Mouse (Mus musculus): ENCODE results near the gene Dusp13.

Dusp13 gene

DNA sequence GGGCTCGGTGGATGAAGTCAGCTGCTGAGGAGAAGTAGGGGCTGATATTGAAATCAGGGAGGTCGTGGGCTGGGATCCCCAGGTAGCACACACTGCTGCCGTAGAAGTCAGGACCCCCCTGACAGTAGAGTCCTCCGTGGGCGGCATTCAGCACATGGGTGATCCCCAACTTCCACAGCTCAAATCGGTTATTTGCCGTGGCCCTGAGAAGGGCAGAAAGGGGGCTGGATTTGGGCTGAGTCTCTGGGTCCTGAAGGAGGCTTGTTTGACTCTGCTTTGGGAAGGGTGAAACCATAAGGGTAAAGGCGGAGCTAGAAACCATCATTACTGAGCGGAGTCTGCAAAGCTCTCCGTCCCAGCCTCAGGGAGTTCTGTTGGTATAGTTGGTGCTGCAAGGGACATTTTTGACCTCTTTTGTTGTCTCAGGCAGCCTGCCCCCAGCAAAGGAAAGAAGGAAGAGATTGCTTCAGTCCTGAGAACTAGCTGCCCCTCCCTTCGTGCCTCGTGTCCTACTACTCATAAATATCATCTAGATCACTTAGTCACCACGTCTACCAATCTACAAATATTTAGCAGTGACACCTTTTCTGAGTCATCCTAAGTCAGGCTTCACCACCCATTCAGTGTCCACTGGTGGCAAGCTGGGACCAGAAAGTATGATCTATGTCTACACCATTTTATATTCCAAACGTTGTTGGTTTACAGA, 3.4 kb downstream of the Dusp13 start:
- no peak for DNase-seq (ENCODE audit: low spot score in 2 of 2)

DNA sequence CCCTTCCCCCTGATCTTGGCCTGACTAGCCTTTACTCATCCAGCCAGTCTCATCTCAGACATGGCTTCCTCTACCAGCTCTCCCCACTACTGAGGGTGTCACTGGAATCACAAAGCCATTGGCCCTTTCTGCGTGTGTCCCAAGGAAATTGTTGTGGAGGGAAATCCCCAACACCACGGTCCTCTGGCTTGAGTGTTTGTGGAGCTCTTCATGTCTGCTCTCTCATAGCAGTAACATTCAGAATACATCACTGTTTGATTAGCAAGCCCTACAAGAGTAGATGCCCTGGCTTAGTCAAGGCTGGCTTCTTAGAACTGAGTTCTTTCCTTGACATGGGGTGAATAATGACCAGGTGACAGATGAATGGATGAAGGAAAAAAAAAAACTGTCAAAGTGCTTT, 4.1 kb downstream of the Dusp13 start:
- DNase-seq (ENCODE audit: low spot score in 2 of 2): no peak

DNA sequence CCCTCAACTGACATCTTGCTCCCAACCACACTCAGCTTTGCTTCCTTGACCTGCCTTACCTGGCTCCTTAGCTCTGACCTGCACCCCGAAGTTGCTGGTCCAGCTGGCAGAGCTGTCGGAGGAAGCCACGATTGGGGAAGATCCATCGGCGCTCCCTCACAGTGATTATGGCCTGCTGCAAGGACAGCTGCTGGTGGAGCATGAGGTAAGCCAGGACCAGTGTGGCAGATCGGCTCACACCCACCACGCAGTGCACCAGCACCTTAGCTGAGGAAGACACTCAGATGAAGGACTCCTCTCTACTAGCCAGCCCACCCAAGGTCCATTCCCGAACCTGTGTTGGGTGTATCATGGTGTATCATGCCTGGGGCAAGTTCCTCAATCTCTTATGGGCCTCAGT, 4.7 kb downstream of the Dusp13 start:
- DNase-seq (ENCODE audit: low spot score in 2 of 2): no peak

DNA sequence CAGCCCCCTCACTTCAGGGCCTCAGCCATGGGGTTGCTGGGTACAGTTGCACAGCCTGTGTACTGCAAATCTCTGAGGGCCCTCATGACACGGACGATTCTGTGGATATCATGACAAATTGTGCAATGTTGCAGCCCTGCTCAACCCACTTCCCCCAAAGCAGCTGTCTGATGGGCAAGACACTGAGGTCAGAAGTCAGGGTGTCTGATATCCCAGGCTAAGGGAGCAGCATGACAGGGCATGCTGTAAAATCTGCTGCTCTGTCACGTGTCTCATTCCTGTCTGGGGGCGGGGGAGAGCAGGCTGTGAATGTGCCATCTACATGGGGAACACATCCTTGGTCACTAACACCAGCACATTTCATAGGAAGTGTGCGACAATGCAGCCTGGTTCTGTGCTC, 5.8 kb downstream of the Dusp13 start:
- no peak for DNase-seq (ENCODE audit: low spot score in 2 of 2)

DNA sequence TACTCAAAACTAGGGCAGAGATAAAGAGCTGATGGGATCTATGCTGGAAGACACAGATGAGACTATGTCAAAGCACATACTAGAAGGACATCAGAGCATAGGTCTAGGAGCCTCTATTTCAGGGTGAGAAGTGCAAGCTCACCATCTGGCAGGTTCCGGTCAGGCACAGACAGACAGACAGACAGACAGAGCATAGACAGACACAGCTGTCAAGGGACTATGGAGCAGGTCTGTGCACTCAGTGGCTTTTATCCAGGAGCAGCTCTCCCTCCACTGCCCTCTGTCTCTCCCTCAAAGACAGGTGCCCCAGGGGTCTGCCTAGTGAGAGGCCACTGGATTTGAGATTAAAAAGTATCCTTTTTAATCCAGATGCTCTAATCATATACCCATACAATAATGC, 6.8 kb downstream of the Dusp13 start:
- DNase-seq (ENCODE audit: low spot score in 2 of 2): no peak

DNA sequence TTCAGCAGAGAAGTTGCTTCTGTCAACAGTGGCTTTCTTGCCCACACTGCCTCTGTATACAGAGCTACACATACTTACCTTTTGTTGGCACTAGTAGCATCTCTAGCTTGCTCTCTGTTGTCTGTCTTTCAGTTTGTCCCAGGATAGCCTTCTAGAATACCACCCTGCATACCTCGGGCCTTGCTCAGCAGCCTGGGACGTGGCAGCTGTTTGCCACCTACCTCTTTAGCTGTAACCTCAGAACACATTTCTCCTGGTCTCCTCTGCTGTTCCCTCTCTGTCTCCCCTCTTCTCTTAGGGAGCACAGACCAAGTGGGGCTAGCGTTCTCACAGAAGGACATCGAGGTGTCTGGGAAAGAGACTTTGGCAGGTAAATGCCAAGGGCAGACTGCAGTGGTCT, 8.5 kb downstream of the Dusp13 start:
- no peak for DNase-seq (ENCODE audit: low spot score in 2 of 2)

DNA sequence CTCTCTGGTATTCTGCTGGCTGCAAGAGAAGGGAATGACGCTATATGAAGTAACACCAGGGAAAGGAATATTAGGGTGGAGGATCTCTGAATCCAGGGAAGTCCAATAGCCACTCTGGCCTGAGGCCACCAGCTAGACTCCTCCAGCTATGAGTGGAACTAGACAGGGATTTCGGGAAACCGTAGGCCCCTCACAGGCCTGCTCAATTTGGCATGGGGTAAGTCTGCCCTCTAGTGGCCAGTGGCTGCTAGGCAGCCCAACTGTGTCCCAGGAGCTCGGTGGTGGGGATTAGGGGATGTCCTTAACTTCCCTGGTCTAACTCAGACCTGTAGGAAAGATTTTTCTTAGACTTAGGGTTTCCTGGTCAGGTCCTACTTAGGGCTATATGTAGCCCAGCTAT, 9.2 kb downstream of the Dusp13 start:
- DNase-seq (ENCODE audit: low spot score in 2 of 2): peak in 1 of 2 experiments; percentile 88

DNA sequence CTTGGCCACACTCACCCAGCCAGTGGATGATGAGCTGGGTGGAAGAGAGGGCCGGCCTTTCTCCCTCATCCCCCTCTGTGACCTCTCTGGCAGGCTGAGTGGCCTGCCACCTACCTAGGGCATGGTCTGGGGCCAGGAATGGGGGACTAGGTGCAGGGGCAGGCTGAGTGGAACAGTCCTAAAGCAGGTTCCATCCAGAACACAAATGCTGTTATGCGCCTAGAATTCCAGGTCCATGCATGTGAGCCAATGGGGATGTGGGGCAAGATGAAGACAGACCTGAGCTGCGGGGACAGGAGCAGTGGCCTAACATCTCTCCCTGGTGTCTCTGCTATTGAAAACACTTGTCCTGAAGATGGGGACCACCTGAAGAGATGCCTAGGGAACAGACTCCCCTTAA, 9.7 kb downstream of the Dusp13 start:
- no peak for DNase-seq (ENCODE audit: low spot score in 2 of 2)

DNA sequence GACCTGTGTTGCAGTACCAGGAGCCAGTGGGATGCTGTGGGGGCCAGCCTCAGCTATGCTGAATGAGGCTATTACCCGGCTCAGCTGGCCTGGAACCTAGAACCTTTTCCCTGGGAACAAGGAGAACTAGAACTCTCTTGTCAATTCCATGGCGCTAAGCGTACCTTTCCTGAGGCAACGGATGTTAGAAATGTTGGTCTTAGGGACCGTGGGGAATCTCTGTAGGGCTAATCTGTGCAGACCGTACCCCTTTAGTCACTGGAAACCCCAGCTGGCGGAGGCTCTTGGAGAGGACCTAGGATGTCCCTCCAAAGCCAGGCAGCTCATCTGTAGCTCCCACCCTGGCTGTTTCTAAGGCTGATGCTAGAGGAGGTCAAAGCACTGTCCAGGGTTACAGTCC, 10.6 kb downstream of the Dusp13 start:
- DNase-seq (ENCODE audit: low spot score in 2 of 2): no peak

DNA sequence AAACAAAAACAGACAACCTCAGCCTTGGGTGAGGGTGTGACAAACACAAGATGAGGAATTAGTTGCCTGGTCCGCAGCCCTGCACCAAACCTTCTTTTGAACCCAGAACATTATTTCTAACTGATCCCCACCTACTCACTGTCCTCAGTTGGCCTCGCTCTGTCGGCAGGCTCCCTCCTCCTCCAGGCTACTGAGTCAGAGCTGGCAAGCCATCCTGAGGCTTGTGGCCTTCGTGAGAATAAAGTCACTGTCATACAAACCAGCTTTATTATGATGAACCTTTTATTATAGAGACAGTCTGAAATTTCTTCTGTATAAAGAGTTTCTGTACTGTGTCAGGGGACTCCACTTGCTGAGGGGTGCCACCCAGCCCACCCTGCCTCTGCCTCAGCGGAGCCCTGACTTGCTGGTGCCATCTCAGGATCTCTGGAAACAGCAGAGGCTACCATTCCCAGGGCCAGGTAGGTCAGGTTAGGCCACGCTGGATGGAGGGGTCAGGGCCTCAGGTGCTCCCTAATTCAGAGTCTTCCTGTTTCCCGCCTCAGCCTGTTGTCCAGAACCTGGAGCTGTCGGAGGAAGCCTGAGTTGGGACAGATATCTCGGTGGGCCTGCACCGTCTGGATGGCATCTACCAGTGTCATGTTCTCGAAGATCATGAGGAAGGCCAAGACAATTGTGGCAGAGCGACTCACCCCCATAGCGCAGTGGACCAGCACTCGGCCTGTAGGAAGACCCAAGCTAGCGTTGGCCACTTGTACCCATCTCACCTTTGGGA, 17.7 kb downstream of the Dusp13 start:
- no peak for DNase-seq (ENCODE audit: low spot score in 2 of 2)

DNA sequence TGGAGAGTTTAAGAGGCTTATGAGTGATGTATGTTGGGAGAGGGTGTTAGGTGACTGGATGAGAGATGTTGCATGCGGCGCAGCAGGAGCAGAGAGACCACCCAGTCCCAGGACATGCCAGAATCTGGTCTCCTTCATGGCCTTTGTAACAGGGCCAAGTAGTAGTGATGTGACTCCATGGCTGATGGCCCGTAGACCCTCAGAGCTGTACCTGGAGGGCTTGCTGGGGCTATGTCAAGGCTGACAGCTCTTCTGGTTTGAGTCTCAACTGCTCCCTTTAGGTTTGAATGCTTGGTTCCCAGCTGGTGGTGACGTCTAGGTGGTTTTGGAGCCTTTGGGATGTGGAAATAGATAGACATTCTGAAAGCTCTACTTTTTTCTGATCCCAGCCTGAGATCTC, 21.0 kb downstream of the Dusp13 start:
- DNase-seq (ENCODE audit: low spot score in 2 of 2): no peak

DNA sequence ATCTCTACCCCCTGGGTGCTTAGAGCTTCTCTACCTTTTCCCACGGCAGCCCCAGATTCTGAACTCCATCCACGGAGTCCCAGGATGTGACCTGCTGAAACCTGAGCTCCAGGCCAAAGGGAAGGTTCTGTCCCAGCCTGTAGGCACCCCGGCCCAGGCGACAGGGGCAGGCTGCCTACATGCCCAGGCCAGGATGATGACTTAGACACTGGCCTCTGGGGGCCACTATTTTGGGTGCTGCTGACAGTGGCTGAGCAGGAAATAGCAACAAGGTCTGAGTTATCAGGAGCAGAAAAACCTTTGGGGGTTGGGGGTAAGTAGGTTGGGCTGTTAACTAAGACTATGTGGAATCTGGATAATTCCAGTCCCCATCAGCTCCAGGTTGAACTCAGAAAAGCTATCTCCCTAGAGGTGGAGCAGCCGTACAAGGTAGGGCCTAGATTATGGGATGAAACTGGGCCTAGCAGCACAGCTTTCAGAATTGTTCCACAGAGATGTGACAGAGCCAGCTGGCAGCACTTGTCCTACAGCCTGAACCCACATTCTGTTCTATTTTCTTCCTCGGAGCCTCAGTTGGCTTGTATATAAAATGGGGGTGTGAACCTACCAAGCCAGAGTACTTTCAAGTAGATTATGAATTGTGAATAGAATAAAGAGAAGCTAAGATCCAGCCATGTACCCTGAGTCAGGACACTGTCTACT, 21.8 kb downstream of the Dusp13 start:
- DNase-seq (ENCODE audit: low spot score in 2 of 2): peak in 1 of 2 experiments; percentile 51

DNA sequence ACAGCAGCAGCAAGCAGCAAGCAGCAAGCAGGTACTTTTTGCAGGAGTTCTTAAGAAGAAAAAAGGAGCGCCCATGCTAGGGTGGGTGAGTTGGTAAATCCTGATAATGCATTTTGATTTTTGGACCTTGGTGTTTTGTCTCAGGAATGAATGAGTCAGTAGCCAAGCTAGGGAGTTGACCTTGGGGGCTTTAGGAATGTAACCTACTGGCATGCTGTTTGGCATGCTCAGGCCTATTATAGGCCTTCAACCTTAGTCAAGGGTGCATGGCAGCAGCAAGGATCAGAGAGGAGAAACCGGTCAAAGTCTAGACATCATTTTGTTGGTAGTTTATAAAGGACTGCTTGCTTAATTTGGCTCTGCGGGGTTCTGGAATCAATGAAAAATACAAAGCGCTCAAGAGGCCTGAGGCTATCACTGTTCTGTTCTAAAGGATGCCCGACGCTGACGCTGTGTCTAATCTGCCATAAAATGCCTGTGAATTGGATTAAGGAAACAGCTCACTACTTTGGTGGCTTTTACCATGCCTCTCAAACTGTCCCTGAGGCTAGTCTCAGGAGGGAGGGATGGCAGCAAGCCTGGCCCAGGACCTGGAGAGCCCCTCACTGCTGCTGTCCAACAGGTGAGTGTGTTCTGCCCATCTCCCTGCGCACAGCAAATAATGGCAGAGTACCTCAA, 28.8 kb downstream of the Dusp13 start:
- DNase-seq (ENCODE audit: low spot score in 2 of 2): no peak

DNA sequence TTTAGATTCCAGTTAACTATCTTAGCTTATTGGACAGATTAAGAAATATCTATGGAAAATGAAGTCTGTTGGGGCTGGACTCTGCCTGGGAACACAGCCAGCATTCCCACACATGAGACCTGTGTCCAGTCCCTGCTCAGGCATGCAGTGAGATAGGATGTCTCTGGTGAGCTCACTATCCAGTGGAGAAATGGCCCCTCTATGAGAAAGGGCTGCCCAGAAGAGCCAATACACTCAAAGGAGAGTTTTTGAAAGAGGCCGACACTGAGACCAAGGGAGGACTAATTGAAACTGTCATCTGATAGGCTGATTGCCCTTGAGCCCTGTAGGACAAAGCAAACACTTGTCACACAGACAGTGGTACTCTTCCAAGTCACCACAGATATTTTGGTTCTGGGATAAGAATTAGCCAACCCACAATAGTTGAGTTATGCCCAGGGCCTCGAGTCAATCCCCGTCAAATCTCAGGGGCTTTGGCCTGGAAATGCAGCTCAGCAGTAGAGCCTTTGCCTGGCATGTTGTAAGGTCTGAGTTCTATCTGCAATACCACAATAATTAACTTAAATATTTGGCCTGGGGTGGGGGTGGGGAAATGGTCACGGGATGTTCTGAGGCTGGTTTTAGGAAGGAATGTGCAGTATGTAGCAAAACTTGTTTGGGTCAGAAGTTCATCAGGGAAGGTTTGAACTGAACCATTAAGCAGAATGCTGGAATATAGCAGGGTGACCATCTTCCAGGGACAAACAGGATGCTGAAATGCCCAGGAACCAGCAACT, 30.4 kb downstream of the Dusp13 start:
- no peak for DNase-seq (ENCODE audit: low spot score in 2 of 2)

DNA sequence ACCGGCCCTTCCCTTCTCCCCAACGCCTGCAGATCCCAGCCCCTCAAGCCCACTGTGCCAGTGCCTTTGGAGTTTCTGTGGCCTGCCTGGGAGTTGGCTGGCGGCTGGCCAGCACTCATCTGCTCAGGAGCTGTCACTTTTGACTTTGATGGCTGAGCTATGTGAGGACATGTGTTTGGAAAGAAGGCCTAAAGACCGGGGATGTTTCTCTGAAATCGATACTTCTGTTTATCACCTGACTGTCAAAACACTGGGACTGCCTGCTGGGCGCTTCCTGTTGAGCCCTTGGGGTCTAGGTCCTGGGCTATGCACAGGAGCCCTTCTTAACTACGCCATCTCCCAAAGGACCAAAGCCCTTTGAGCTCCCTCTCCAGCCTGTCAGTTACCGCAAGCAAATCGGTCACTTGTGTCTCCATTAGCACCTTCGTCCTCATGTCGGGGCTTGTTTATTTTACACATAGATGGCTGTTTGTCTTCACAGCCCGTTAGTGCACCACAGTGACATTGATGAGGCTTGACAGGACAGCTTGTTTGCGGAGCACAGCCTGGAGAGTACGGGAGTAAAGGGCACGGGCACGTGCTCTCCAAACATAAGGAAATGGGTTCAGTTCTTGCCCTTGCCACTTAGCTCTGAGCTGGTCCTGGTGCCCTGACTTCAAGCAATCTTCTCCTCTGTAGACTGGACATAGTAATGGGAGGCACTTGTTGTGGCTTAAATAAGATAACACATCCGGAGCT, 31.2 kb downstream of the Dusp13 start:
- DNase-seq (ENCODE audit: low spot score in 2 of 2): no peak

DNA sequence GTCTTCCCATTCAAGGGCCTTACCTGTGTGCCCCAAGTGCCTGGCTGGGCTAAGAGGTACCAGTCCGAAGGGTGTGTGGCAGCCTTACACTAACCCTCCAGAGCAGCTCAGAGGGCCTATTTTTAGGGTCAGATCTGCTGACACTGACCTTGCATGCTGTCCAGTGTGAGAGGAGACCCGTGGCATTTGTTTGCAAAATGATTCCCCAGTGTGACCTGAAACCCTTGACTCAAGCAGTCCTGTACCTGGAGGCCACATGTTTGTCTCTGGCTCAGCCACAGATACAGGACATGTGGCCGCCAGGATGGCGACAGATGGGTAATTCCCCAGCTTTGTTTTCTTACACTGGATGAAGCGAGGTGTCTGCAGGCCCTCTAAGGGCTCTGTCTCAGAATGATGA, 36.5 kb downstream of the Dusp13 start, which contains the start of gene Dupd1:
TSS of gene Dupd1 (minus strand) at position 91 of the 400 bp plus-strand sequence.
- DNase-seq (ENCODE audit: low spot score in 2 of 2): no peak

DNA sequence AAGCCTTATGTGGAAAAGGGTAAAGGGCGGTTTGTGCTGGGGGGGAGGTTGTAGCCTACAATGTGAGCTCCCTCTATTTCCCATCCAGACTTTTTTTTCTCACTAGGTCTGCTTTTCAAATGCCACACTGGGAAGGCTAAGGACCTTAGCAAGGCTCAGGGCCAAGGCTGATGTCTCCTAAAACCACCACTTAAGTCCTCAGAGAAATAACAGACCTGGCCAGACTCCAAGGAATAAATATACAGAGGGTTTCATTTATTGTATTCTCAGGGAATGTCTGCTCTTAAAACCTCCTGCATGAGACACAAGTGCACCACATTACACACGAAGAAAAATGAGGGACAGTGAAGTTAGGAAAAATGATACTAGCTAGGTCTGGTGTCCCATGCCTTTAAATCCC, 39.8 kb downstream of the Dusp13 start:
- no peak for DNase-seq (ENCODE audit: low spot score in 2 of 2)

DNA sequence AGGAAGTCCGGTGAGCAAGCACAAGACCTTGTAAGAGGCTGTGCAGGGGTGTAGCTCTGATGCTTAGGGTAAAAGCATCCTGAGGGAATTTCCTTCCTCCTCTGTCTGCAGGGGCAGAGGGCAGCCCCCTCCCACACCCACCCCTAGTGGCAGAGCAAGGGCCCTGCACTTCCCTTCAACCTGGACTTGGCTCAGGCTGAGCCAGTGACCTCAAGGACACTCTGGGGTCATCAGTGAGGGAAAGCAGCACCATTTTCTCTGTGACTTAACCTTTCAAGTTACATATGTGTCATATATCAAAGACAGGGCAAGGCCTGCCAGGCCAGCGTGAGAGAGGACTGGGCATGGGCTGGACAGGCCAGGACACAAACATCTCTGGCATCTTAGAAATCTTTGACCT, 41.4 kb downstream of the Dusp13 start:
- DNase-seq (ENCODE audit: low spot score in 2 of 2): no peak

DNA sequence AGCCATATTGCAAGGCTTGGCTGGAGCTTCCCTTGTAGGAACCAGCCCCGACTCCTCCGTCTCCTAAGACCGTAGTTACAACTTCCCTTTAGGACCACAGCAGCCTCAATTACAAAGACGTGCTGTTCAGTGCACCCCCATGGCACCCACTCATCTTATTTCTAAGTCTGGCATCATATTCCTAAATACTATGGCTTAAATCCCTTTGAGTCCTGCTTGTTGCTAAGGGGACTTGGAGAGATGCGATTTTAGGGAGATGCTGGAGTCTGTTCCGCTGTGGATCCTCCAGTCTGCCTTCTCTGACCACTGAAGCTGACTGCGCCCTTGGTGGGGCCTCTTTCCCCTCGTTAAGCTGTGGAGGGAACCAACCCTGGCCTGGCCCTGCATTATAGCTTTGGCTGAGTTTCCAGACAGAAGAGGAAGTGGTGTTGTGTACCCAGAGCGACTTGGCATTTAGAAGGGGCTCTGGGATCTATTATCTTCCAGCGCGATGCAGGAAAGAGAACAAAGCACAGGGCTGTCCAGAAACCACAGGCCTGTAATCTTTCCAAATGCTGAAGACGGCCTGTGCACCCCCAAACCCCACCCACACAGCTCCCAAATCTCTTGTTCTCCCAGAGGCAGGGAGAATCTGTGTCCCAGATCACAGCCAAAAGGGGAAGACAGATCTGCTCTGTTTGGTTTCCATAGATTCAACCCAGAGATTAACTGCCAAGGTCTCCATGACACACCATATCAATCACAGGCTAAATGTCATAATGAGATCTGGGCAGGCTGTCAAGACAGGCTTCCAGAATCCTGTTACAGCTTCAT, 44.0 kb downstream of the Dusp13 start:
- peak; percentile 23 to 52 for DNase-seq (ENCODE audit: low spot score in 2 of 2)

DNA sequence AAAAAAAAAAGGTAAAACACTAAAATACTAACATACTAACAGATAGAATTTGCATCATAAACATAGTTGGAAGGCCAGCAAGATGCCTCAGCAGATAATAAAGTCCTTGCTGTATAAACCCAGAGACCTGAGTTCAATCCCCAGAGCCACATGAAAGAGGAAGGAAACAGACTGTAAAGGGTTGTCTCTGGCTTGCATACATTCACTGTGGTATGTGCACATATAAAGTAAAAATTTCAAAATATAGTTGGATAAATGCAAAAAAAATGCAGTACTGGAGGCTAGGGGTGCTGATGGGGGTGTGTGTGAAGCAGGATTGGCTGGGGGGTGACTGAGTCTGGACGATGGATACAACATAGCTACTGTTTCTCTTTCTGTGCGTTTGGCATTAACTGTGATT, 45.5 kb downstream of the Dusp13 start:
- no peak for DNase-seq (ENCODE audit: low spot score in 2 of 2)
